Mouse (Mus musculus) bone marrow, adult 2 months (tissue): ENCODE results near the gene Six3.

Experiments
- CTCF ChIP-seq: fragments of 200-500 bp; IDR thresholded peaks from 2 replicates; pipeline ENCODE4 v1.5.1; 2011; ENCODE audit warnings: low read length, control low read depth; ENCODE audit not compliant: control insufficient read depth, insufficient read depth
- POLR2A ChIP-seq: fragments of 200-500 bp; IDR thresholded peaks from 2 replicates; pipeline ENCODE4 v1.6.1; 2011; ENCODE audit warnings: low read depth, mild to moderate bottlenecking, control low read depth, low read length, borderline replicate concordance; ENCODE audit not compliant: control insufficient read depth

- TF ChIP-seq CTCF (no peak), POLR2A (no peak)
Observed at GRCm38 (mm10) chr17:85578290-85578689, 35.1 kb upstream of the Six3 start.
